Mouse (Mus musculus) limb, embryonic 12.5 days (tissue): ENCODE data around the gene Exoc6. TPM values are rescaled to one million over a fixed set of nuclear protein-coding genes. Genes with fewer than 3 reads are reported as not detected.

Experiments
- ATAC-seq: fragments of 200-750 bp; cut with Nextera tagmentation; 2 replicates; pipeline ENCODE4 v1.8.0; 2017; ENCODE audit warnings: low read depth, moderate TSS enrichment; ENCODE audit not compliant: insufficient number of reproducible peaks, insufficient read depth, low FRiP score, low TSS enrichment
- H3K27ac ChIP-seq: fragments of 300-500 bp; sonication (generic); 2 replicates; pipeline ENCODE4 v1.5.1; 2016; ENCODE audit warnings: mild to moderate bottlenecking, moderate library complexity
- H3K27me3 ChIP-seq: fragments of 300-500 bp; sonication (generic); 2 replicates; pipeline ENCODE4 v1.6.1; 2016; ENCODE audit warnings: mild to moderate bottlenecking, moderate library complexity
- H3K36me3 ChIP-seq: fragments of 300-500 bp; sonication (generic); 2 replicates; pipeline ENCODE4 v1.6.1; 2016; ENCODE audit warnings: mild to moderate bottlenecking, moderate library complexity
- H3K4me1 ChIP-seq: fragments of 300-500 bp; sonication (generic); replicated peaks from 2 replicates; pipeline ENCODE4 v1.6.1; 2016
- H3K4me2 ChIP-seq: fragments of 300-500 bp; sonication (generic); 2 replicates; pipeline ENCODE4 v1.6.1; 2016; ENCODE audit warnings: mild to moderate bottlenecking, moderate library complexity
- H3K4me3 ChIP-seq: fragments of 300-500 bp; sonication (generic); replicated peaks from 2 replicates; pipeline ENCODE4 v1.5.1; 2016; ENCODE audit warnings: mild to moderate bottlenecking
- H3K9ac ChIP-seq: fragments of 300-500 bp; sonication (generic); replicated peaks from 2 replicates; pipeline ENCODE4 v1.6.1; 2016; ENCODE audit warnings: mild to moderate bottlenecking, moderate library complexity
- H3K9me3 ChIP-seq: fragments of 300-500 bp; sonication (generic); 2 replicates; pipeline ENCODE4 v1.6.1; 2016; ENCODE audit warnings: mild to moderate bottlenecking, moderate library complexity
- WGBS: fragments of 180-500 bp; shearing (Covaris S2); methylation state at CpG from one replicate; pipeline ENCODE4 v1.1.7; 2016; 5-methylcytosine and 5-hydroxymethylcytosine counted together
- polyA plus RNA-seq: library from polyadenylated mRNA; unstranded; fragments of >200 nt; fragmentation: Nextera tagmentation; extraction: Ambion mirVana; gene quantifications from 2 replicates; pipeline ENCODE4 v1.2.1, GENCODE M21; 2016

Exoc6 gene
- polyA plus RNA-seq, 1 experiment from 2014 or later: 6.7 TPM

DNA sequence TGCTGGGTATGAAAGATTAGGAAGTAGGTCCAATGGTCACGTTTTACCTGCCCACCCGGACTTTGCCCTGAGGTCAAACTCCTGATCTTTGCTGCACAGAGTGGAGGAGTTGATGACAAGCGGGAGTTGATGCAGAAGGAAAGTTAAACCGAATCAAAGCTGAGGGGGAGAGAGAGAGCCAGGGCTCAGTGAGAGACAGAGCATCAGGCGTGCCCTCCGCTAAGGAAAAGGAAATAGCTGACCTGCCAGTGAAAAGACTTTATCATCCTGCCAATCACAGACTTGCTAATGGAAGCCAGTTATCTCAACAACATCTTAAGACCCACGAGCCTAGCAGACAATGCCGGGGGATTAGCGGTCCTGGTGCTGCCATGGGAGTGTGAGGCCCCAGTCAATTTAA is 106.2 kb downstream of the Exoc6 start:
- Histone ChIP-seq H3K4me3 (no peak overlapping the region), H3K27me3 (no peaks in the 10 kb centered on the region), H3K9me3 (no peaks in the 10 kb centered on the region), H3K9ac (no peak overlapping the region), H3K36me3 (no peaks in the 10 kb centered on the region), H3K4me2 (no peak overlapping the region), H3K27ac (no peak overlapping the region), H3K4me1 (no peaks in the 10 kb centered on the region)
- no peak for ATAC-seq
- WGBS: 7% methylated on average over 9 of the region's 9 CpGs

DNA sequence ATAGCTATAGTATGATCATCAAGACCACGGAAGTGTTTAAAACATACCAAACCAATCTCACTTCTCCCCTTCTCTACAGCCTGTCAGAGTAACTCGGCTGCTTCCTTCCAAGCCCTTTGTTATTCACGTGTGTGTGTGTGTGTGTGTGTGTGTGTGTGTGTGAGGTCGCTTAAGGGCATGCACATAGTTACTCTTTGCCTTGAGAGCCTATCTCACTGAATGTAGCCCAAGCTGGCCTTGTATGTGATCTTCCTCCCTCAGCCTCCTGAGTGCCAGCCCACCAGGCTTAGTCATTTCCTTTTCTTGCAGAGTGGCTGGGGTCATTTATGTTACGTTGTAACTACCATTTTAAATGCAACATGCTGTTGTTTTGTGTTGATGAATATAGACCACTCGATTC is 115.0 kb downstream of the Exoc6 start:
- Histone ChIP-seq H3K4me3 (no peak overlapping the region), H3K4me2 (no peak overlapping the region), H3K9me3 (no peaks in the 10 kb centered on the region), H3K27ac (no peak overlapping the region), H3K36me3 (no peaks in the 10 kb centered on the region), H3K27me3 (no peaks in the 10 kb centered on the region), H3K9ac (no peak overlapping the region), H3K4me1 (no peaks in the 10 kb centered on the region)
- WGBS: 77% methylated on average over 6 of the region's 6 CpGs
- no peak for ATAC-seq

DNA sequence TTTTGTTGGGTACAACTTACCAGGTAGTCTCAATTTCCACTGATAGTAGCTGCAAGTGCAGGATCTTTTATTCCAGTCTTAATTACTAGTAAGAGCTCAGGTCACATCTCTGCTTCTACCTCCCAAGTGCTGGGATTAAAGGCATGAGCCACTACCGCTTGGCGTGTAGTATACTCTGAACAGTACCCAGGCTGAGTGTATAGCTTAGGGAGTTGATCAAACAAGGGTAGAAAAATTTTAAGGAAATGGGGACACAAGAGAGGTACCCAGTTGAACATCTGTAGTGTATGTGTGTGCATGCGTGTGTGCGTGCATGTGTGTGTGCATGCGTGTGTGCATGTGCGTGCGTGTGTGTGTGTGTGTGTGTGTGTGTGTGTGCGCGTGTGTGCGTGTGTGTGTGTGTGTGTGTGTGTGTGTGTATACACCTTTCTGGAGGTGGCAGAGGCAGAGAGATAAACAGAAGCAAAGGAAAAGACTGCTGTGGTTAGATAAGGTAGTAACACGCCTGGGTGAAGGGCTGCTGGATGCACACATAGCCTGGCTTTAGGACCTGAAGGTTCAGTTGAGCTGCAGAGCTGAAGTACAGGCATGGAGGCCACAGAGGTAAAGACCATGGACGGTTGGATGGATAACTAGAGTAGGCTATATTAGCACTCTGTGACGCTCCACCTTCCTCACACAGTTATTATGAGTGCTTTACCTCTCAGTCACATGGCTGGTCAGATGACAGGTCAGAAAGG is 117.8 kb downstream of the Exoc6 start:
- 86% methylated on average over 13 of the region's 13 CpGs for WGBS
- Histone ChIP-seq H3K9me3 (no peaks in the 10 kb centered on the region), H3K36me3 (no peaks in the 10 kb centered on the region), H3K9ac (no peak overlapping the region), H3K27me3 (no peaks in the 10 kb centered on the region), H3K4me2 (no peak overlapping the region), H3K4me1 (no peaks in the 10 kb centered on the region), H3K4me3 (no peak overlapping the region), H3K27ac (no peak overlapping the region)
- ATAC-seq: no peak

DNA sequence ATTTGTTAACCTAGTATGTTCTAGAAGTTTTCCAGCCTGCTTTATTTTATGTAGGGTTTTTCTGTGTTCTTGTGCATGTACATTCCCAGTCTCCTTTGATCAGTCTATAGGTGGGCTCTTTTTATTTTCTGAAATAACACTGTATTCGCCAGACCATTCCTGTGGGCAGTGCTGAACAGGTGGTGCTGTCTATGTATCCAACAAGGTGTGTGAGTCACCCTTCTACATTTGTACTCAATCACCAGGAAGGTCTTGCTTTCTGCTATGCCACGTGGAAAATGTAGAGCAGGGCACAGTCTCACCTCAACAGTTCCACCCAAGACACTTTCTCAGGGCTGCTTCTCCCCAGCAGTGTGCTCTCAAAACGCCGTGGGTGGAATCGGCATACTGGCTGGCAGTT is 118.4 kb downstream of the Exoc6 start:
- H3K4me3 ChIP-seq: no peak overlapping the region
- H3K27me3 ChIP-seq: no peaks in the 10 kb centered on the region
- no peak overlapping the region for H3K9ac ChIP-seq
- H3K9me3 ChIP-seq: no peaks in the 10 kb centered on the region
- no peak overlapping the region for H3K4me2 ChIP-seq
- 87% methylated on average over 5 of the region's 5 CpGs for WGBS
- ATAC-seq: no peak
- H3K36me3 ChIP-seq: no peaks in the 10 kb centered on the region
- no peaks in the 10 kb centered on the region for H3K4me1 ChIP-seq
- no peak overlapping the region for H3K27ac ChIP-seq

DNA sequence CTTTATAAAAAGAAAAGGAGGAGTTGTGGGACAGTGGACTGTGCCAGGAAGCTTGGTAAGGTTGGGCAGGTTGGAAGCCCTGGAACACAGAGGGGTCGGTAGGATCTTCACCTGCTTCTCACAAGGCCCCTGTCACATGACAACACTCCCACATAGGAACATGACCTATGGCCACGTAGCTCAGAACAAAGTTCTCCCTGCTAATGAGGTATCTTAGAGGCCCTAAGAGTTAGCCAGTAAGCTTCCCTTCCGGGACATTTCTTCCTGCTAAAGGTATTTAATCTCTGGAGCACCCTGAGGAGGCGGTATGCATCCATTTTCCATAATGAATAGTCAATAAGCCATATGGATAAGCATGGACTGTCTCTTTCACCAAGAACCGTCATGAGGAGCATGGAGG is 119.3 kb downstream of the Exoc6 start:
- no peak overlapping the region for H3K9ac ChIP-seq
- no peak overlapping the region for H3K4me2 ChIP-seq
- no peaks in the 10 kb centered on the region for H3K27me3 ChIP-seq
- WGBS: 87% methylated on average over 5 of the region's 5 CpGs
- H3K4me1 ChIP-seq: no peaks in the 10 kb centered on the region
- no peak for ATAC-seq
- H3K36me3 ChIP-seq: no peaks in the 10 kb centered on the region
- H3K4me3 ChIP-seq: no peak overlapping the region
- H3K9me3 ChIP-seq: no peaks in the 10 kb centered on the region
- no peak overlapping the region for H3K27ac ChIP-seq

DNA sequence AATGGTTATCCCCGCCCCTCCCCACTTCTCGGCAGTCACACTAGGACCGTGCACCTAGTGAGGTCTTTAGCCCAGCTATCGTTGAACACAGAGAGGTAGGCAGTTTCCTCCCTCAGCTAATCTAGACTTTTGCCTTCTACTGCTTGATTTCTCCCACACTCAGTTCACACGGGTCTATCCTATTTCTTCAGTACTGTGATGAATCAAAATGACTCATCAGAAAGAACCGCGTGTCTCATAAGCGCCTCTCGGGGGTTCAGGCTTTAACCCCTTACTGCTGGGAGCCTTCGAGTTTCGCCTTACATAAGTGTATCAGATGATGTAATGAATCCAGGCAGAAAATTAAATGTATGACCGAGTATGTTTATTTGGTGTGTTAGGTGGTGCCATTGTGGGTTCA is 123.2 kb downstream of the Exoc6 start:
- H3K4me1 ChIP-seq: no peaks in the 10 kb centered on the region
- H3K4me3 ChIP-seq: no peak overlapping the region
- no peak for ATAC-seq
- no peaks in the 10 kb centered on the region for H3K36me3 ChIP-seq
- H3K9me3 ChIP-seq: no peaks in the 10 kb centered on the region
- H3K4me2 ChIP-seq: no peak overlapping the region
- 76% methylated on average over 12 of the region's 12 CpGs for WGBS
- no peak overlapping the region for H3K27ac ChIP-seq
- 0 out of 2 replicates have a peak, but pooled peaks cover 4% of the 10 kb centered on the region for H3K27me3 ChIP-seq
- H3K9ac ChIP-seq: no peak overlapping the region

DNA sequence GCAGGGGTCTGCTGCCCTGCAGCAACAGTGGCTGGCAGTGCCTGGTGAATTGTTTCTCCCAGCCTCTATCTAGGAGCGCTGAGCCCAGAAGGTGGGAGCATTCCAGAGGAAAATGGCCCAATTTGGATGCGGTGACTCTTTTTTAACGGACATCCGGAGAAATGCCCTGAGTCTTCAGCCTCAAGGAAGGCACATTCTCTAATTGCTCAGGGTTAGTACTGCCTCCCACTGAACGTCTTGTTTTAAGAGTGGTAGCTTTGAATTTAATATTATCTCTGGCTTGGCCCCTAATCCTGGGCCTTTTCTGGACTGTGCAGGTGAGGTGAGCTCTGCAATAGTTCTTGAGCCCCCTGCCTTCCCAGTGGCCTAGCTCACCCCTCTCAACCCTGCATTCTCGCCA is 135.1 kb downstream of the Exoc6 start, which contains the start of gene Cyp26c1:
TSS of gene Cyp26c1 (plus strand) at position 301 of the 400 bp plus-strand sequence.
- H3K36me3 ChIP-seq: no peaks in the 10 kb centered on the region
- no peaks in the 10 kb centered on the region for H3K9me3 ChIP-seq
- H3K27ac ChIP-seq: no peak within 1 kb of the TSS
- H3K9ac ChIP-seq: no peak within 1 kb of the TSS
- no peak for ATAC-seq
- peaks cover 90% of the 10 kb centered on the region for H3K27me3 ChIP-seq
- H3K4me1 ChIP-seq: peaks cover 13% of the 10 kb centered on the region
- 3% methylated on average over 6 of the region's 6 CpGs for WGBS
- H3K4me3 ChIP-seq: peak within 1 kb of the TSS; percentile 19
- peak within 1 kb of the TSS; percentile 38 for H3K4me2 ChIP-seq

DNA sequence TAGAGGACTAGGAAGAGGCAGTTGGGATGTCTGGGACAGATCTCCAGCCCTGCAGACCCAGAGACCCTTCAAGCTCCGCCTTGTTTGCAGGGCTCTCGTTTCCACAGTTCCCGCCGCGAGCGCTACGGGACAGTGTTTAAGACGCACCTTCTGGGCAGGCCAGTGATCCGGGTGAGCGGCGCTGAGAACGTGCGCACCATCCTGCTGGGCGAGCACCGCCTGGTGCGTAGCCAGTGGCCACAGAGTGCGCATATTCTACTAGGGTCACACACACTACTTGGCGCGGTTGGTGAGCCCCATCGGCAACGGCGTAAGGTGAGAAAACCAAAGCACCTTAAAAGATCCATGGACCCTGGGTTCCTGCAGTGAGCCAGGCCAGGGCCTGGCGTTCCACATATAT is 136.1 kb downstream of the Exoc6 start:
- WGBS: 1% methylated on average over 23 of the region's 23 CpGs
- Histone ChIP-seq H3K36me3 (no peaks in the 10 kb centered on the region), H3K27me3 (peaks cover 94% of the 10 kb centered on the region), H3K27ac (no peak overlapping the region), H3K4me3 (peak overlapping the region; percentile 19; the same call in 1 of the 2 replicates), H3K4me2 (peak overlapping the region; percentile 38; the same call in 1 of the 2 replicates), H3K9me3 (no peaks in the 10 kb centered on the region), H3K9ac (no peak overlapping the region), H3K4me1 (peaks cover 17% of the 10 kb centered on the region)
- no peak for ATAC-seq

DNA sequence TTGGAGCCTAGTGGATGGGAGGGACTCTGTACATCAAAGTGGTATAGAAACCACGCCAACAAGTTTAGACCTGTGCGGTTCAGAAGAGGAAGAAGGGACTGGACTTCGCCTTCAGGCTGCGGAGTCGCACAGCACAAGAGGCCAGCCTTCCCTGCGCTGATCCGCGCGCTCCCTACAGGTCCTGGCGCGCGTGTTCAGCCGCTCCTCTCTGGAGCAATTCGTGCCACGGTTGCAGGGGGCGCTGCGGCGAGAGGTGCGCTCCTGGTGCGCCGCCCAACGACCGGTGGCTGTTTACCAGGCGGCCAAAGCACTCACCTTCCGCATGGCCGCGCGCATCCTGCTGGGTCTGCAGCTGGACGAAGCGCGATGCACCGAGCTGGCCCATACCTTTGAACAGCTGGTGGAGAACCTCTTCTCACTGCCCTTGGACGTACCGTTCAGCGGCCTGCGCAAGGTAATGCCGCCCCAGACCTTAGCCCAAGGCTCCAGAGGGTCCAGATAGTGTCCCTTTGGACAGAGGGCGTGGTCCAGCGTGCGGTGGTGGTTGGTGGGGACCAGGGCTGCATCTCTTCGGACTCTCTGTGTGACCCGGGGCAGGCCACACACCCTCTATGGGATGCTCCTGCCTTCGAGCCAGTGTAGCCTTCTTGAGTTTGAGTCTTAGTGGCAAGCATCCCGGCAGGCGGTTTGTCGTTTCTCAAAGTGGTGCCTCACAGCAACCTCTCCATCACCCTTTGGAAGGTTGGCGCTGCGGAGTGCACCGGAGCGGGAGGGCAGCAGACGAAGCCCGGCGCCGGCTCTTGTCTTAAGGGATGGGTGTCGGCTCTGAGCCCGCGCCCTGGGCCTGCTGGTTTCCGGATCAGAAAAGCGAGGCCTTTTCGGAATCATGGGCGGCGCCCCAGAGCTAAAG is 137.0 kb downstream of the Exoc6 start:
- peaks cover 17% of the 10 kb centered on the region for H3K4me1 ChIP-seq
- H3K36me3 ChIP-seq: no peaks in the 10 kb centered on the region
- H3K9ac ChIP-seq: no peak overlapping the region
- no peak overlapping the region for H3K27ac ChIP-seq
- H3K4me3 ChIP-seq: peak overlapping the region; percentile 19
- H3K4me2 ChIP-seq: peak overlapping the region; percentile 38
- 2% methylated on average over 62 of the region's 62 CpGs for WGBS
- peaks cover 97% of the 10 kb centered on the region for H3K27me3 ChIP-seq
- H3K9me3 ChIP-seq: no peaks in the 10 kb centered on the region
- ATAC-seq: peak; percentile 60; the same call in 1 of the 2 replicates

DNA sequence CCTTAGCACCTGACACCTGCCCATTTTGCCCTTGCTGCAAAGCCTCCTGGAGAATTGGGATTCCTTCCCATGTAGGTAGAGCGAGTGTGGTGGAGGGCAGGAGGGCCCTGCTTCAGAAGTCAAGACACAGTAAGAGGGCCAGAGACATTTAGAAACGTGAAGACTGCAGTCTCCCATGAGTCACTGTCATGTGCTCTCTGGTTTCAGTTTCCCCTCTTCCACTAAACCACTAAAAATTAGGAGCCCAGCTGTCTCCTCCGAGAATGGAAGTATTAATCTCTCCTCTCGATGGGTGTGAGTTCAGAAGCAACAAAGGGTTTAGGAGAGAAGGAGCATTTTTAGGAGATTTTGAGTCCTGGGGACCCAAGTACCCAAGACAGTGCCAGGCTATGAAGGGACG is 139.3 kb downstream of the Exoc6 start:
- Histone ChIP-seq H3K36me3 (no peaks in the 10 kb centered on the region), H3K27ac (no peak overlapping the region), H3K9ac (no peak overlapping the region), H3K9me3 (no peaks in the 10 kb centered on the region), H3K4me2 (no peak overlapping the region), H3K4me3 (no peak overlapping the region), H3K27me3 (peaks cover 100% of the 10 kb centered on the region), H3K4me1 (peaks cover 29% of the 10 kb centered on the region)
- 25% methylated on average over 5 of the region's 5 CpGs for WGBS
- no peak for ATAC-seq

DNA sequence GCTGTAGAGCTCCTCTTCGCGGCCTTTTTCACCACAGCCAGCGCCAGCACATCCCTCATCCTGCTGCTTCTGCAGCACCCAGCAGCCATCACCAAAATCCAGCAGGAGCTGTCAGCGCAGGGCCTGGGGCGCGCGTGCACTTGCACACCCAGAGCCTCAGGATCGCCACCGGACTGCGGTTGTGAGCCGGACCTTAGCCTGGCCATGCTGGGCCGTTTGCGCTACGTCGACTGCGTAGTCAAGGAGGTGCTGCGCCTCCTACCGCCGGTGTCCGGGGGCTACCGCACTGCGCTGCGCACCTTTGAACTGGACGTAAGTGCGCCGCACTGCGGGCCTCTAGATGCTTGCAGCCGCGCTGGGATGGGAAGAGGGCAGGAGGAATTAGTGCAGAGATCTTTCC is 140.5 kb downstream of the Exoc6 start:
- Histone ChIP-seq H3K9ac (no peak overlapping the region), H3K4me2 (peak overlapping the region; percentile 43), H3K27me3 (peaks cover 100% of the 10 kb centered on the region), H3K27ac (no peak overlapping the region), H3K4me1 (peaks cover 33% of the 10 kb centered on the region), H3K36me3 (no peaks in the 10 kb centered on the region), H3K4me3 (peak overlapping the region; percentile 21), H3K9me3 (no peaks in the 10 kb centered on the region)
- ATAC-seq: no peak
- WGBS: 2% methylated on average over 29 of the region's 29 CpGs
